Mouse (Mus musculus) left cerebral cortex, postnatal 4 days (tissue): ENCODE measurements around the gene Klhl36. TPM values are rescaled to one million over a fixed set of nuclear protein-coding genes. Genes with fewer than 3 reads are reported as not detected.
"Not testable (repeated sequence)": the region's sequence is repeated elsewhere in the genome, so short reads cannot be mapped to it uniquely, and the experiment has no call there.

ENCODE experiments used
- DNase-seq: peaks from one replicate; pipeline ENCODE4 v3.0.0-alpha.2; 2022
- intact Hi-C: fragments of 180-260 bp; cut with DNase I; formaldehyde crosslinking; loops from one replicate; pipeline ENCODE4 v1.15.1; 2025
- total RNA-seq, 2 experiments: library from RNA; stranded (reverse); gene quantifications; 2 replicates each; pipeline ENCODE4 v1.2.3; 2021

Gene Klhl36
- total RNA-seq, 2 experiments from 2014 or later, result 8.9 to 11.8 TPM

- DNase-seq, result no peak
- intact Hi-C loops, result no loop called here
Measured at GRCm38 (mm10) chr8:119834676-119835075, 27.4 kb upstream of the Klhl36 start.

DNA sequence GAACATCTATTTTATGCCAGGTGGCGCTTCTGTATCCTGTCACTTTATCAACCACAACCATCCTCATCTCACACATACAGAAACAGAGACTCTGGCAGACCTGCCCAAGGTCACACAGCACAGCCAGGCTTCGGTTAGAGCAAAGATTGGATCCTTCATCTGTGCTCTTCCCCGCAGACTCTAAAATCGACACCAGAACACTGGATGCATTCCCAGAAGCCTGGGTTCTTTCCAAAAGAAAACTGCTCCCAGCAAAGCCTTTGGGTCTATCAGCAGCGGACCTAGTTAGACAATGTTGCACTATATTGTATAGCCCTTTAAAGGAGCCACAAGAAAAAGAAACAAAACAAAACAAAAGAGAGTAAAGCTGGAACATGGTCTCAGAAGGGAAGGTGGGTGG lies 26.8 kb upstream of the Klhl36 start:
- no peak for DNase-seq
- intact Hi-C loops, result no loop called here

- DNase-seq, result no peak
- intact Hi-C loops, result no loop called here
Measured at GRCm38 (mm10) chr8:119836831-119837230, 25.2 kb upstream of the Klhl36 start.

GRCm38 (mm10) chr8:119837553-119838071 lies 24.5 kb upstream of the Klhl36 start:
- intact Hi-C loops, result no loop called here
- peak; percentile 55 for DNase-seq

GRCm38 (mm10) chr8:119838100-119838982 lies 23.7 kb upstream of the Klhl36 start:
- DNase-seq, result no peak
- intact Hi-C loops, result no loop called here

- intact Hi-C loops, result no loop called here
Measured at GRCm38 (mm10) chr8:119838983-119839340, 23.1 kb upstream of the Klhl36 start.

GRCm38 (mm10) chr8:119839419-119840021 lies 22.5 kb upstream of the Klhl36 start:
- intact Hi-C loops, result loop anchor here (5.0 kb wide), 2 partner anchors 42 to 57 kb away; no protein-coding TSS in a partner anchor
- no peak for DNase-seq

More at GRCm38 (mm10) chr8:119838983-119839340, 23.1 kb upstream of the Klhl36 start:
- DNase-seq, result no peak

GRCm38 (mm10) chr8:119840275-119840808 lies 21.7 kb upstream of the Klhl36 start, which contains the start of gene Cotl1:
TSS of gene Cotl1 (minus strand) at chr8:119840544.
- intact Hi-C loops, result loop anchor here (5.0 kb wide), 2 partner anchors 43 to 58 kb away; no protein-coding TSS in a partner anchor
- DNase-seq, result peak; percentile 98

DNA sequence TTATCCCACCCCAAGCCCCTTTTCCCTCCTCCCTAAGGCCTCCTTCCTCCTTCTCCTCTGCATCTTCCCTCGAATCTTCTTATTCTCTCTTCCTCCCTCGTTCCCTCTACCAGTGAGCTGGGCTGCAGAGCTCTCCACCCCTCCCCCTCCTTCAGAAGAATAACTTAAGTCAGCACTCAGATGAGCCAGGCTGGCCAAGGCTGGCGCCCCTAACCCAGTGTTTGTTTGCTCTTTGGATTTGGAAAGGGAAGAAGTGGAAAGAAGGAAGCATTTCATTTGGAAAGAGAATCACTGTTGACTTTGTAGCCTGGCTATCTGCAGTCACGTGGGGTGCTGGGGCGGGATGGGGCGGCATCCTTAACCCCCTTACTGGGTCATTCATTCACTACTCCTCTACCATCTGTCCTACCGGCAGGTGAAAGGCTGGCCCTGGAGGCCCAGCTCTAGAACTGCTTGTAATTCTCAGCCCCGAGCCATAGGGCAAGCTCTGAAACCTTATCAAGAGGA lies 21.1 kb upstream of the Klhl36 start:
- intact Hi-C loops, result loop anchor here (5.0 kb wide), 2 partner anchors 44 to 59 kb away; no protein-coding TSS in a partner anchor
- no peak for DNase-seq

- peak; percentile 82 for DNase-seq
- intact Hi-C loops, result loop anchor here (5.0 kb wide), 2 partner anchors 46 to 61 kb away; no protein-coding TSS in a partner anchor
Measured at GRCm38 (mm10) chr8:119843444-119843843, 18.6 kb upstream of the Klhl36 start.

DNA sequence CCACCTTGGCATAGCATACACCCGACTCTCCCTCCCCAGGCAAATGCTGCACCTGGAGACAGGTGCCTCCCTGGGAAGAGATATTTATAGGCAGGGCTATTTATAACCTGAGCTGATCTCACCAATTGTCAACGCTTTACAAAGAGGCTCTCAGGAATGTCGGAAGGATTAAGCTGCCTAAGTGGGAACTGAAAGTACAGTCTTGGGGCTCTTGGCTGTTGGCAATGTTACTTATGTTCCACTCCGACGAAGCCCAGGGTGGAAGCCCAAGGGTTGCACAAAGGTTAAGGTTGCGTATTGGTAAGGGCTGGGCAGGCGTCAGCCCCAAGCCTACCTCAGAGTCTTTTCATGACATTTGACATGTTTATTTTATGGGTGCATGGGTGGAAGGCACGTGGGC lies 17.5 kb upstream of the Klhl36 start:
- intact Hi-C loops, result loop anchor here (5.0 kb wide), 2 partner anchors 47 to 62 kb away; no protein-coding TSS in a partner anchor
- DNase-seq, result no peak

- DNase-seq, intact Hi-C loops: not testable (repeated sequence)
Measured at GRCm38 (mm10) chr8:119845741-119846140, 16.3 kb upstream of the Klhl36 start.

DNA sequence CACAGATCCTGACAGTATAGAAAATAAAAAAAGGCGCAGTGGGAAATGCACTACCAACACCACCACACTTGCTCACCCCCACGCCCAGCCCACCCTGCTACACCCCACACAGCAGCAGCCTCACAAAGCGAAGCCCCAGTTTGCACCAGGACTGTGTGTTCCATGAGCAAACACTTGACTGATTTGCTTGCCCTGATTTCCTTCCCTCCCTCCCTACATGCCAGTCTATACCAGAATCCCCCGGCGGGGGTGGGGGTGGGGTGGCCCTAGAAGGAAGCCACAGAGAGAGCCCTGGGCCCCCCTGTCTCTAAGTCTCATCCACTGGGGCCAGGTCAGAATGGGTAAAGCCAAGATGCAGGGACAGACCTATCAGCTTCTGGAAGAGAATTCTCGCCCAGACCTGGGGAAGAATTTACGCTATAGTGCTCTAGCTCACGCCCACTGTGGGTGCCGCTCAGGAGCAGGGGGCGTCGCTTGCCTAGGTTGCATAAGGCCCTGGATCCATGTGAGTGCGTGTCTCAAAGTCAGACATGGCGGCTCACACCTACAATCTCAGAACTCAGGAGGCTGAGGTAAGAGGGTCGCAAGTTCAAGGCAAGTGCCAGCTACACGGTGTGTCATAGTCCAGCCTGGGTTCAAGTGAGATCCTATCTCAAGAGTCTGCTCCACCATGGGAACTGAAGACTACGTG lies 14.7 kb upstream of the Klhl36 start:
- DNase-seq, result no peak
- intact Hi-C loops, result no loop called here

DNA sequence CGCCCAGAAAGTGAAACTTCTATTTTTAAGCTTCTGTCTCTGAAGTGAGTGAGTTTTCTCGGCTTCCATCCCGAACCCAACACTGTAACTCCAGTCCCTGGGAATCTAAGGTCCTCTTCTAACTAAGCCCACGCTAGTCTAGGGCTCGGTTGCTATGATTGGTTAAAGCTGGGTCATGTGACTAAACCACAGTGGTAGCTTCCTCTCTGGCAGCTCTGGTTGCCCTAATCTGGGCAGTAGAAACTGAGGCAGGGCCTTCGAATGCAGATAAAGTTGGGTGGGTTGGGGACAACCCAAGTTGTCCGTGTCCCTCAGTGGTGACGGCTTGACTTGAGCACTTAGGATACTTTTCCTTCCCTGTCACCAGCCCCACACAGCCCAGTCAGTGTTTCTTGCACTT lies 8.5 kb upstream of the Klhl36 start:
- intact Hi-C loops, result no loop called here
- no peak for DNase-seq

DNA sequence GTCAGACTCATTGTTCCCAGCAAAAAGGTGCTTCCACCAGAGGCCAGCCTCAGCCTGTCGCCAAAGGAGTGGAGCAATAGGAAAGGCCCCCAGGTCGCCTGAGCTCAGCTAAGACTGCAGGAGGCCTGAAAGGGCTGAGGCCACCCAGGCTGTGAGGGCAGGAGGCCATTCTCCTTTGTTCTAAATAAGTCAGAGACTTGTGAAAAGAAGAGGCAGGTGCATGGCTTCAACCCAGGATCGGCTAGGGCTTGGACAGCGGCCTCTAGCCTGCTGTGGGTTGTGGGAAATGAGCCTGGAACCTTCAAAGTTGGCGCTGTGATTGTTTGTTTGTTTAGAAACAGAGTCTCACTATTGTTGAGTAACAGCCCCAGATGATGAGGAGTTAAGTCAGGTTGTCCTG lies 8.0 kb upstream of the Klhl36 start:
- intact Hi-C loops, result no loop called here
- DNase-seq, result no peak

GRCm38 (mm10) chr8:119855656-119856055 lies 6.4 kb upstream of the Klhl36 start:
- intact Hi-C loops, result no loop called here
- DNase-seq, result no peak

DNA sequence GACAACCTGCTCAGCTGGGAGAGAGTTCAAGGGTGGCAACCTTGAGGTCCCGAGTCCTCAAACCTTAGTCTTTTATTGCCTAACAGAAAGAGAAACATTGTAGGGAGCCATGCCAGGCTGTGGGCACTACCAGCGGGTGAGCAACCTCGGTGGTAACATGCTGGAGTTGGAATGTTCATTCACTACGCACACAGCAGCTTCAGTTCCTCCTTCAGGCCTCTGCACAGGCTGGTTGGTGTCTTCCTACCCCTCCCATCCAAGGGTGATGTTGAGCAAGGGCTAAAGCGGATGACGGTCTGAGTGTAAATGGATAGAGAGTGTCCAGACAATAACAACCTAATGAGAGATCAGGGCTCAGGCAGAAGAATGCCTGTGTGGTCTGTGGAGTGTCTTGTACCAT lies 4.3 kb upstream of the Klhl36 start:
- intact Hi-C loops, result no loop called here

GRCm38 (mm10) chr8:119862390-119862734 lies 296 bp downstream of the Klhl36 start:
- intact Hi-C loops, result no loop called here
- DNase-seq, result peak; percentile 37

More for the DNA sequence above, 4.3 kb upstream of the Klhl36 start:
- no peak for DNase-seq

- intact Hi-C loops, result no loop called here
- DNase-seq, result no peak
Measured at GRCm38 (mm10) chr8:119862749-119863148, 683 bp downstream of the Klhl36 start.

GRCm38 (mm10) chr8:119869616-119870015 lies 7.5 kb downstream of the Klhl36 start:
- intact Hi-C loops, result no loop called here
- DNase-seq, result no peak
